Mouse (Mus musculus) myocyte (in vitro differentiated cells): Measurements from ENCODE around the gene Slc39a11. TPM values are rescaled to one million over a fixed set of nuclear protein-coding genes. Genes with fewer than 3 reads are reported as not detected.

ENCODE experiments used
- H3K27me3 ChIP-seq: one replicate; pipeline ENCODE4 v1.6.1; 2011; ENCODE audit not compliant: control insufficient read depth, insufficient read depth, insufficient read length
- H3K36me3 ChIP-seq: one replicate; pipeline ENCODE4 v1.6.1; 2011; ENCODE audit not compliant: control insufficient read depth, insufficient read depth
- H3K4me2 ChIP-seq: one replicate; pipeline ENCODE4 v1.6.1; 2011; ENCODE audit warnings: low read depth, control low read depth
- H3K4me3 ChIP-seq: one replicate; pipeline ENCODE4 v1.5.1; 2011; ENCODE audit warnings: mild to moderate bottlenecking, control low read depth, moderate library complexity
- H3K79me2 ChIP-seq: one replicate; pipeline ENCODE4 v1.6.1; 2011; ENCODE audit not compliant: control insufficient read depth, insufficient read depth
- H3ac ChIP-seq: one replicate; pipeline ENCODE4 v1.6.1; 2011; ENCODE audit not compliant: control insufficient read depth, insufficient read length
- CEBPB ChIP-seq: IDR thresholded peaks from 2 replicates; pipeline ENCODE4 v1.6.1; 2011; ENCODE audit warnings: mild to moderate bottlenecking, moderate library complexity; ENCODE audit not compliant: poor library complexity, insufficient read depth, severe bottlenecking
- E2F4 ChIP-seq: IDR thresholded peaks from one replicate; pipeline ENCODE4 v1.6.1; 2011; ENCODE audit warnings: mild to moderate bottlenecking, control low read depth, moderate library complexity; ENCODE audit not compliant: insufficient read depth
- MAX ChIP-seq: IDR thresholded peaks from one replicate; pipeline ENCODE4 v1.6.1; 2011; ENCODE audit warnings: low read depth, mild to moderate bottlenecking, control low read depth
- MYOD1 ChIP-seq, 3 experiments: IDR thresholded peaks; one replicate each; pipeline ENCODE4 v1.6.1; 2011; ENCODE audit warnings: control low read depth in 2 of 3, low read depth in 2 of 3, mild to moderate bottlenecking in 2 of 3, moderate library complexity in 1 of 3; ENCODE audit not compliant: insufficient read length in 2 of 3, control insufficient read depth in 1 of 3
- MYOG ChIP-seq, 3 experiments: IDR thresholded peaks; one replicate each; pipeline ENCODE4 v1.6.1; 2011; ENCODE audit warnings: control low read depth in 2 of 3, low read depth in 2 of 3, mild to moderate bottlenecking in 2 of 3; ENCODE audit not compliant: insufficient read length in 2 of 3, control insufficient read depth in 1 of 3, insufficient read depth in 1 of 3
- POLR2A ChIP-seq: IDR thresholded peaks from one replicate; pipeline ENCODE4 v1.6.1; 2011; ENCODE audit warnings: low read depth, mild to moderate bottlenecking, control low read depth, moderate library complexity; ENCODE audit not compliant: insufficient read length
- POLR2AphosphoS2 ChIP-seq: IDR thresholded peaks from one replicate; pipeline ENCODE4 v1.6.1; 2011; ENCODE audit warnings: low read depth, control low read depth; ENCODE audit not compliant: insufficient read length
- REST ChIP-seq: IDR thresholded peaks from one replicate; pipeline ENCODE4 v1.6.1; 2011; ENCODE audit warnings: mild to moderate bottlenecking, control low read depth, moderate library complexity; ENCODE audit not compliant: insufficient read depth, insufficient read length
- SRF ChIP-seq: IDR thresholded peaks from one replicate; pipeline ENCODE4 v1.6.1; 2011; ENCODE audit warnings: low read depth; ENCODE audit not compliant: control insufficient read depth, insufficient read length
- TCF12 ChIP-seq: IDR thresholded peaks from one replicate; pipeline ENCODE4 v1.6.1; 2011; ENCODE audit warnings: mild to moderate bottlenecking, control low read depth; ENCODE audit not compliant: poor library complexity, insufficient read depth, severe bottlenecking
- TCF3 ChIP-seq: IDR thresholded peaks from one replicate; pipeline ENCODE4 v1.6.1; 2011; ENCODE audit warnings: low read depth, control low read depth; ENCODE audit not compliant: insufficient read length
- USF1 ChIP-seq: IDR thresholded peaks from one replicate; pipeline ENCODE4 v1.6.1; 2011; ENCODE audit warnings: low read depth, mild to moderate bottlenecking, control low read depth, moderate library complexity
- polyA plus RNA-seq: library from polyadenylated mRNA; unstranded; fragments of >200 nt; fragmentation: generic; extraction: Trizol; gene quantifications from one replicate; pipeline ENCODE4 v1.2.1, GENCODE M21; 2012; ENCODE audit warnings: missing spikeins

Gene Slc39a11
- polyA plus RNA-seq, 1 experiment, result 15.7 TPM

- Histone ChIP-seq H3K79me2 (no peaks in the 10 kb centered on the region), H3K36me3 (no peaks in the 10 kb centered on the region), H3K27me3 (no peaks in the 10 kb centered on the region), H3K4me3 (no peak overlapping the region), H3K4me2 (no peak overlapping the region), H3ac (no peak overlapping the region)
- TF ChIP-seq E2F4, result no peak
- TF ChIP-seq TCF12, result no peak
- no peak for TF ChIP-seq MAX
- no peak for TF ChIP-seq POLR2AphosphoS2
- TF ChIP-seq REST, result no peak
- no peak for TF ChIP-seq USF1
- TF ChIP-seq POLR2A, result no peak
- TF ChIP-seq MYOD1 (IDR thresholded peaks at IDR 0.05; ENCODE audit: control insufficient read depth in 1 of 3, insufficient read length in 2 of 3, low read depth in 2 of 3), result no peak
Observed at GRCm38 (mm10) chr11:113303204-113303603, 346.7 kb downstream of the Slc39a11 start.

GRCm38 (mm10) chr11:113299492-113299891 is 350.4 kb downstream of the Slc39a11 start:
- Histone ChIP-seq H3K79me2 (no peaks in the 10 kb centered on the region), H3ac (no peak overlapping the region), H3K4me2 (no peak overlapping the region), H3K36me3 (no peaks in the 10 kb centered on the region), H3K4me3 (no peak overlapping the region), H3K27me3 (no peaks in the 10 kb centered on the region)
- TF ChIP-seq MYOG (IDR thresholded peaks at IDR 0.05; ENCODE audit: control insufficient read depth in 1 of 3, insufficient read depth in 1 of 3, insufficient read length in 2 of 3, low read depth in 2 of 3) (no peak), MAX (no peak), REST (no peak), POLR2A (no peak), TCF3 (no peak)

DNA sequence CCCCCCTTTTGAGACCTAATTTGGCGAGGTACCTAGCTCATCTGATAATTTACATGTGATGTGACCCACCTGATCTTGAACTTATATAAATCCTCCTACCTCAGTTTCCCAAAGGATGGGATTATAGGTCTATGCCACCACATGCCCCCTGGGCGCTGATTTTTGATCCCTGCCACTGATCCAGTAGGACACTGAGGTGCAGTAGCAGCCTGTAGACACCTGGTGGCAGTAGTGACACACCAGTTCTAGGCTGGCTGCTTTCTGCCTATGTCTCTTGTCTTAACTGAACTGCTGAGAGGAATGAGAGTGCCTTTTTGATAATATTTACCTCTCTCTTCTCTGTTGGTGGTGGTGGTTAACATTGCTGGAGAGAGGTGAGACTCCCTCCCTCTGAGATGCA is 352.1 kb downstream of the Slc39a11 start:
- Histone ChIP-seq H3ac (no peak overlapping the region), H3K79me2 (no peaks in the 10 kb centered on the region), H3K27me3 (no peaks in the 10 kb centered on the region), H3K4me3 (no peak overlapping the region), H3K36me3 (no peaks in the 10 kb centered on the region), H3K4me2 (peak overlapping the region; percentile 72)
- TF ChIP-seq POLR2A (no peak), POLR2AphosphoS2 (no peak), TCF3 (no peak), MYOG (IDR thresholded peaks at IDR 0.05; ENCODE audit: control insufficient read depth in 1 of 3, insufficient read depth in 1 of 3, insufficient read length in 2 of 3, low read depth in 2 of 3) (no peak), CEBPB (no peak), E2F4 (no peak), REST (no peak), USF1 (no peak), MYOD1 (IDR thresholded peaks at IDR 0.05; ENCODE audit: control insufficient read depth in 1 of 3, insufficient read length in 2 of 3, low read depth in 2 of 3) (no peak), MAX (no peak), TCF12 (no peak), SRF (no peak)

GRCm38 (mm10) chr11:113296912-113297625 is 352.8 kb downstream of the Slc39a11 start:
- TF ChIP-seq E2F4 (no peak), CEBPB (peak; percentile 24; the same call in 1 of the 2 replicates), MYOG (IDR thresholded peaks at IDR 0.05; ENCODE audit: control insufficient read depth in 1 of 3, insufficient read depth in 1 of 3, insufficient read length in 2 of 3, low read depth in 2 of 3) (no peak)
- H3K79me2 ChIP-seq, result no peaks in the 10 kb centered on the region
- peak overlapping the region; percentile 72 for H3K4me2 ChIP-seq
- no peaks in the 10 kb centered on the region for H3K27me3 ChIP-seq
- no peak overlapping the region for H3ac ChIP-seq
- H3K36me3 ChIP-seq, result no peaks in the 10 kb centered on the region
- no peak overlapping the region for H3K4me3 ChIP-seq

DNA sequence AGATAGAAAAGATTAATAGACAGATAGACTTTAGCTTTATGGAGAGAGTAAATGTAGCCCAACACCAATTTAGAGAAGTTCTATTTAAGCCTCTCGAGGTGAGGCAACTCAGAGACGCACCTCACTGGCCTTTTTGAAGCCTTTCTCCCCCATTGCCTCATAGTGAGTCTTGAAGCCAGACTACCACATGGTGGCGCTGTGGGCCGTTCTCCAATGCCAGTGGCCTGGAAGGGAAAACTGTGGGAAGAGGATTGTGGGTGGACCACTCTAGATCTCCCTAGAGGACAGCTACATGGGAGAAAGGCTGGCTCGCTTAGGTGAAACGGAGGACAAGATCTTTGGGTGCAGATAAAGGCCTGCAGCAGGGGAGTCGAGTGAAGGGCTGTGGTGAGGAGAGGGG is 353.7 kb downstream of the Slc39a11 start:
- no peaks in the 10 kb centered on the region for H3K79me2 ChIP-seq
- H3K27me3 ChIP-seq, result no peaks in the 10 kb centered on the region
- TF ChIP-seq E2F4 (no peak), CEBPB (0 out of 2 replicates have a peak, but pooled peaks have one; percentile 16), POLR2AphosphoS2 (no peak)
- H3K36me3 ChIP-seq, result no peaks in the 10 kb centered on the region
- H3K4me3 ChIP-seq, result no peak overlapping the region
- H3ac ChIP-seq, result no peak overlapping the region
- H3K4me2 ChIP-seq, result peak overlapping the region; percentile 72
